Mouse (Mus musculus) forebrain, embryonic 16.5 days (tissue): ENCODE measurements around the gene Rnf217. TPM values are rescaled to one million over a fixed set of nuclear protein-coding genes. Genes with fewer than 3 reads are reported as not detected.

ENCODE experiments used
- ATAC-seq: fragments of 200-750 bp; cut with Nextera tagmentation; 2 replicates; pipeline ENCODE4 v1.8.0; 2017; ENCODE audit warnings: mild to moderate bottlenecking, moderate library complexity
- H3K27ac ChIP-seq: fragments of 300-500 bp; sonication (generic); 2 replicates; pipeline ENCODE4 v1.5.1; 2014; ENCODE audit warnings: low read length, control low read depth
- H3K27me3 ChIP-seq: fragments of 300-500 bp; sonication (generic); replicated peaks from 2 replicates; pipeline ENCODE4 v1.6.1; 2014; ENCODE audit warnings: low read length; ENCODE audit not compliant: control insufficient read depth, insufficient read depth
- H3K36me3 ChIP-seq: fragments of 300-500 bp; sonication (generic); 2 replicates; pipeline ENCODE4 v1.6.1; 2014; ENCODE audit not compliant: control insufficient read depth, insufficient read depth
- H3K4me1 ChIP-seq: fragments of 300-500 bp; sonication (generic); replicated peaks from 2 replicates; pipeline ENCODE4 v1.6.1; 2014; ENCODE audit warnings: low read length; ENCODE audit not compliant: control insufficient read depth, insufficient read depth
- H3K4me2 ChIP-seq: fragments of 300-500 bp; sonication (generic); 2 replicates; pipeline ENCODE4 v1.6.1; 2014; ENCODE audit warnings: mild to moderate bottlenecking, low read length, control low read depth
- H3K4me3 ChIP-seq: fragments of 300-500 bp; sonication (generic); replicated peaks from 2 replicates; pipeline ENCODE4 v1.5.1; 2014; ENCODE audit warnings: mild to moderate bottlenecking, low read length, control low read depth
- H3K9ac ChIP-seq: fragments of 300-500 bp; sonication (generic); replicated peaks from 2 replicates; pipeline ENCODE4 v1.6.1; 2014; ENCODE audit warnings: low read depth, low read length, control low read depth
- H3K9me3 ChIP-seq: fragments of 300-500 bp; sonication (generic); 2 replicates; pipeline ENCODE4 v1.6.1; 2016; ENCODE audit warnings: low read length; ENCODE audit not compliant: control insufficient read depth
- WGBS: fragments of 180-500 bp; shearing (Covaris S2); extraction: QIAGEN DNeasy Blood & Tissue Kit; methylation state at CpG from one replicate; pipeline ENCODE4 v1.1.7; 2014; 5-methylcytosine and 5-hydroxymethylcytosine counted together
- polyA plus RNA-seq: library from polyadenylated mRNA; unstranded; fragments of >200 nt; fragmentation: Nextera tagmentation; extraction: Ambion mirVana; gene quantifications from 2 replicates; pipeline ENCODE4 v1.2.1, GENCODE M21; 2015

The Rnf217 gene
- polyA plus RNA-seq, 1 experiment from 2014 or later = 2.0 TPM

GRCm38 (mm10) chr10:31494296-31494695, 114.7 kb downstream of the Rnf217 start:
- Histone ChIP-seq H3K4me2 (no peak overlapping the region), H3K27ac (no peak overlapping the region), H3K4me1 (no peaks in the 10 kb centered on the region), H3K9ac (no peak overlapping the region), H3K27me3 (no peaks in the 10 kb centered on the region), H3K9me3 (no peaks in the 10 kb centered on the region), H3K4me3 (no peak overlapping the region), H3K36me3 (no peaks in the 10 kb centered on the region)
- 90% methylated on average over 1 of the region's 1 CpGs for WGBS
- ATAC-seq = no peak

- no peak overlapping the region for H3K27ac ChIP-seq
- H3K4me1 ChIP-seq = 0 out of 2 replicates have a peak, but pooled peaks cover 2% of the 10 kb centered on the region
- 86% methylated on average over 10 of the region's 10 CpGs for WGBS
- no peak overlapping the region for H3K4me2 ChIP-seq
- no peak for ATAC-seq
- no peak overlapping the region for H3K4me3 ChIP-seq
- no peaks in the 10 kb centered on the region for H3K27me3 ChIP-seq
- H3K9ac ChIP-seq = no peak overlapping the region
- no peaks in the 10 kb centered on the region for H3K9me3 ChIP-seq
- H3K36me3 ChIP-seq = no peaks in the 10 kb centered on the region
Measured at GRCm38 (mm10) chr10:31467043-31467898, 141.7 kb downstream of the Rnf217 start.

GRCm38 (mm10) chr10:31465840-31466541, 143.0 kb downstream of the Rnf217 start:
- Histone ChIP-seq H3K9me3 (no peaks in the 10 kb centered on the region), H3K27ac (no peak overlapping the region), H3K9ac (no peak overlapping the region), H3K36me3 (no peaks in the 10 kb centered on the region), H3K27me3 (no peaks in the 10 kb centered on the region), H3K4me3 (no peak overlapping the region), H3K4me2 (no peak overlapping the region), H3K4me1 (0 out of 2 replicates have a peak, but pooled peaks cover 2% of the 10 kb centered on the region)
- ATAC-seq = peak; percentile 79
- 69% methylated on average over 6 of the region's 6 CpGs for WGBS

- no peaks in the 10 kb centered on the region for H3K9me3 ChIP-seq
- no peak overlapping the region for H3K4me2 ChIP-seq
- 0 out of 2 replicates have a peak, but pooled peaks cover 2% of the 10 kb centered on the region for H3K4me1 ChIP-seq
- H3K9ac ChIP-seq = no peak overlapping the region
- H3K36me3 ChIP-seq = no peaks in the 10 kb centered on the region
- H3K27ac ChIP-seq = no peak overlapping the region
- ATAC-seq = no peak
- H3K27me3 ChIP-seq = no peaks in the 10 kb centered on the region
- no peak overlapping the region for H3K4me3 ChIP-seq
- 87% methylated on average over 4 of the region's 4 CpGs for WGBS
Measured at GRCm38 (mm10) chr10:31465424-31465823, 143.6 kb downstream of the Rnf217 start.

- no peak overlapping the region for H3K9ac ChIP-seq
- H3K9me3 ChIP-seq = no peaks in the 10 kb centered on the region
- H3K4me3 ChIP-seq = no peak overlapping the region
- H3K27ac ChIP-seq = no peak overlapping the region
- 94% methylated on average over 2 of the region's 2 CpGs for WGBS
- H3K4me2 ChIP-seq = no peak overlapping the region
- no peaks in the 10 kb centered on the region for H3K27me3 ChIP-seq
- ATAC-seq = no peak
- H3K36me3 ChIP-seq = no peaks in the 10 kb centered on the region
- H3K4me1 ChIP-seq = 0 out of 2 replicates have a peak, but pooled peaks cover 2% of the 10 kb centered on the region
Measured at GRCm38 (mm10) chr10:31463044-31463443, 145.9 kb downstream of the Rnf217 start.

GRCm38 (mm10) chr10:31456806-31457205, 152.2 kb downstream of the Rnf217 start:
- Histone ChIP-seq H3K9me3 (no peaks in the 10 kb centered on the region), H3K4me1 (no peaks in the 10 kb centered on the region), H3K9ac (no peak overlapping the region), H3K4me3 (no peak overlapping the region), H3K4me2 (no peak overlapping the region), H3K27ac (no peak overlapping the region), H3K27me3 (no peaks in the 10 kb centered on the region), H3K36me3 (no peaks in the 10 kb centered on the region)
- ATAC-seq = no peak
- 14% methylated on average over 1 of the region's 1 CpGs for WGBS

- 51% methylated on average over 1 of the region's 1 CpGs for WGBS
- H3K9me3 ChIP-seq = no peaks in the 10 kb centered on the region
Measured at GRCm38 (mm10) chr10:31447083-31447482, 161.9 kb downstream of the Rnf217 start.

GRCm38 (mm10) chr10:31445291-31446124, 163.5 kb downstream of the Rnf217 start, which contains the start of gene Tpd52l1:
TSS of gene Tpd52l1 (minus strand) at chr10:31445958.
- H3K9ac ChIP-seq = peak within 1 kb of the TSS; percentile 59
- H3K4me3 ChIP-seq = peak within 1 kb of the TSS; percentile 74
- under 1% methylated on average over 46 of the region's 59 CpGs for WGBS
- no peaks in the 10 kb centered on the region for H3K27me3 ChIP-seq
- peaks cover 2% of the 10 kb centered on the region; the same call in 1 of the 2 replicates for H3K4me1 ChIP-seq
- H3K27ac ChIP-seq = no peak within 1 kb of the TSS
- ATAC-seq = peak; percentile 99
- H3K9me3 ChIP-seq = no peaks in the 10 kb centered on the region
- peak within 1 kb of the TSS; percentile 76 for H3K4me2 ChIP-seq
- no peaks in the 10 kb centered on the region for H3K36me3 ChIP-seq

More at GRCm38 (mm10) chr10:31447083-31447482, 161.9 kb downstream of the Rnf217 start:
- no peak overlapping the region for H3K9ac ChIP-seq
- H3K27me3 ChIP-seq = no peaks in the 10 kb centered on the region
- no peak for ATAC-seq
- peaks cover 2% of the 10 kb centered on the region; the same call in 1 of the 2 replicates for H3K4me1 ChIP-seq
- no peak overlapping the region for H3K4me3 ChIP-seq
- H3K27ac ChIP-seq = no peak overlapping the region
- no peak overlapping the region for H3K4me2 ChIP-seq
- no peaks in the 10 kb centered on the region for H3K36me3 ChIP-seq
